Mouse (Mus musculus) testis, adult 2 months (tissue): ENCODE measurements around the gene Cant1.

Experiments
- CTCF ChIP-seq: fragments of 200-500 bp; IDR thresholded peaks from 2 replicates; pipeline ENCODE4 v1.5.1; 2012; ENCODE audit warnings: low read depth, mild to moderate bottlenecking, inconsistent platforms, low read length, moderate library complexity; ENCODE audit not compliant: control insufficient read depth, insufficient read depth, insufficient replicate concordance
- POLR2A ChIP-seq: fragments of 200-500 bp; IDR thresholded peaks from 2 replicates; pipeline ENCODE4 v1.6.1; 2012; ENCODE audit warnings: low read depth, mild to moderate bottlenecking, inconsistent platforms, low read length, moderate library complexity; ENCODE audit not compliant: control insufficient read depth

GRCm38 (mm10) chr11:118433398-118433868 lies 14.5 kb upstream of the Cant1 start:
- TF ChIP-seq CTCF (no peak), POLR2A (no peak)
